Mouse (Mus musculus) regulatory T cell (primary cell): Measurements from ENCODE around the gene C2cd2.

Source experiments
- in situ Hi-C: fragments of 300-600 bp; cut with MboI, MseI; formaldehyde crosslinking; loops from one replicate; pipeline ENCODE4 v1.15.1; 2025; ENCODE audit warnings: high pct_unique_total_duplicates

C2cd2 gene

GRCm38 (mm10) chr16:97950061-97950460 lies 12.3 kb downstream of the C2cd2 start:
- in situ Hi-C loops = no loop called here

DNA sequence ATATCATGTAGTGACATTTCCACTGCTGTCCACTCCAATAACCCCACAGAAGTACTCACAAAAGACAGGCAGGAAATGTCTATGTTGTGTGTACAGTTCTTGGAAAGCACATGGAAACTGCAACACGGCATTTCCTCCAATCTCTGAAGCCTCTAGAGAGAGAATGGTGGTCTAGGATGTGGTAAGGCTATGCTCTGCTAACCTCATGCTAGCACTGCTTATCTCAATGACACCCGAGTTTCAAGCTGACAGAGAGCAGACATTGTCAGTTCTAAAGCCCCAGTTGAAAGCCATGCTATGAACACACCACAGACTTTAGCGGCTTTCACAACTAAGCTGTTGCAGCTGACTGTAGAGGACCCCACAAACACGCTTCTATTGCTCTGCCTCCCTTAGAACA lies 13.6 kb downstream of the C2cd2 start:
- in situ Hi-C loops = loop anchor here (5.0 kb wide), 1 partner anchor 73 kb away; no protein-coding TSS in a partner anchor

DNA sequence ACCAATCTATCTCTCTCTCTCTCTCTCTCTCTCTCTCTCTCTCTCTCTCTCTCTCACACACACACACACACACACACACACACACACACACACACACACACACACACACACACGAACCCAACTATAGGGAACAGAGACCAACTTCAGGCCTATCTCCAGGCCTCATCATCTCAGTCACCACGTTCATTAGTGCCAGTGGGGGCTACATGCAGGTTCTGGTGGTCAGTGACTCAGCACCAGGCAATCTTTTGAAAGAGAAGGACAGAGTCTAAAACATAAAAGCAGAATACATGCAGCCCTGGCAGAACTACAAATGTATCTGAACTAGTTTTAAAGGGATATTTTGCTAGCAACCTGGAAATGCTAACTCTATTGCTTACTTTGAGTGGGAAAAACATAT lies 15.4 kb downstream of the C2cd2 start:
- in situ Hi-C loops = loop anchor here (5.0 kb wide), 1 partner anchor 75 kb away; no protein-coding TSS in a partner anchor

DNA sequence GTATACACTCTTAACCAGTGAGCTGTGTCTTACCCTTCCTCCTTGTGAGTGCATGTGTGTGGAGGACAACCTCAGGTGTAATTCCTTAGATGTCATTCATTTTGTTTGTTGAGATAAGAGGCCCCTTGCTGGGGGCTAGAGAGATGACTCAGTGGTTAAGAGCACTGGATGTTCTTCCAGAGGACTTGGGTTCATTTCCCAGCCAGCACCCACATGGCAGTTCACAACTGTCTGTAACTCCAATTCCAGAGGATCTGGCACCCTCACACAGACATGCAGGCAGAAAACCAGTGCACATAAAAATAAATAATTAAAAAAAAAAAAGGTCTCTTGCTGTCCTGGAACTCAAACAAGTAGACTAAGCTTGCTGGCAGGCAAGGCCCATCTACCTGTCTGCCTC lies 20.6 kb downstream of the C2cd2 start:
- in situ Hi-C loops = no loop called here

- in situ Hi-C loops = no loop called here
These were observed 21.9 kb downstream of the C2cd2 start for GRCm38 (mm10) chr16:97940471-97940973.

GRCm38 (mm10) chr16:97935815-97936214 lies 26.6 kb downstream of the C2cd2 start:
- in situ Hi-C loops = no loop called here

DNA sequence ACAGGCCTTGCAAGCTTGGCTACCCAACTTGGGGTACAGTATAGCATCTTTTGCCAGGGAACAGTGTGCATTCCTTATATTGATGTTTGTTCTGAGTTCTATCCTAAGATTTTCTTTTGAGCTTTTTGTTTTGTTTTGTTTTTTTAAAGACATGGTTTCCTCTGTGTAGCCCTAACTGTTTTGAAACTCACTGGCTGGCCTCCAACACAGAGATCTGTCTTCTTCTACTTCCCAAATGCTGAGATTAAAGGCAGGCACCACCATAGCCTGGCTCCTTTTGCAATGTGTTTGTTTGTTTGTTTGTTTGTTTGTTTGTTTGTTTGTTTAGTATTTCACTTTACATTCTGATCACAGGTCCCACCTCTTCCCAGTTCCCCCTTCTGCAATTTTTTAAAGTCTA lies 32.2 kb downstream of the C2cd2 start:
- in situ Hi-C loops = no loop called here

GRCm38 (mm10) chr16:97929520-97929919 lies 32.9 kb downstream of the C2cd2 start:
- in situ Hi-C loops = no loop called here

DNA sequence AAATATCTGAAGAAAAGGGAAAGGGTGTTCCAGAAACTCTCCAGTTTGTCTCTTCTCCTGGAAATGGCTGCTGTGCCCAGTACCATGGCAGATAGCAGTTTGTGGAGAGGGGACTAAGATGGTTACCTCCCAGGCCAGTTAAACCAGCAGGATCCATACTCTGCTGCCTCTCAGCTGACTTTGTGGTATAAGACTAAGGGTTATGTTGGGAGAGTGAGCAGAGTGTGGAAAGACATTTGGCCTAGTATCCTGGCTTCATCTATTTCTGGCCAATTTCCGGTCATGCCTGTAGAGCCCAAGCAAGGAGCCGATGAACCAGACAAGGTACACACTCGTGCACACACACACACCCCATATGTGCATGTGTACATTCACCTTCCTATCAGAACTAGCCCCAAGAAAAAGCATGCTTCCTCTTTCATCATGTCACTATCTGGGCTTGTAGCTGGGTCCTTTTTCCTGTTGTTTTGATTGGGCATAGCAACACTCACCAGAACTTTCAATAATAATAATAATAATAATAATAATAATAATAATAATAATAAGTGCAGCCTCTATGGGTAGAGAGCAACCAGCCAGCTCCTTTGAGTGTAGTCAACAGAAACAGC lies 35.0 kb downstream of the C2cd2 start:
- in situ Hi-C loops = no loop called here

DNA sequence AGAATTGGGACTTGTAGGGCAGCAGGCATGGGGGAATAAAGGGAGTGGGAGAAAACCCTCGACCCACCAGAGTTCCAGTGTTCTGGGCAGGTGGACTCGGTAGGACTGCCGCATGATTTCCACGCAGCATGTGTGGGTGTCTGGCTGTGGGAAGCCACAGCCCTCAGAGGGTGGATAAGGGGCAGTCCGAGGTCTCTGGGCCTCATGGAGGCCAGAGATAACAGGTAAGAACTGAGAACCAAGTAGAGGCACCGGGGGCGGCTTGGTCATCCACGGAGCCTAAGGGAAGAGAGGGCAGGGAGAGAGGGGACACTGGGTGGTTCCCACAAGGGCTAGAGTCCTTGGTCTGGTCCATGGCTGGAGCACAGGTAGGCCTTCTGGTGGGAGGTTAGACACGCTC lies 36.0 kb downstream of the C2cd2 start:
- in situ Hi-C loops = no loop called here

- in situ Hi-C loops = no loop called here
These were observed 36.6 kb downstream of the C2cd2 start for GRCm38 (mm10) chr16:97925760-97926159.

DNA sequence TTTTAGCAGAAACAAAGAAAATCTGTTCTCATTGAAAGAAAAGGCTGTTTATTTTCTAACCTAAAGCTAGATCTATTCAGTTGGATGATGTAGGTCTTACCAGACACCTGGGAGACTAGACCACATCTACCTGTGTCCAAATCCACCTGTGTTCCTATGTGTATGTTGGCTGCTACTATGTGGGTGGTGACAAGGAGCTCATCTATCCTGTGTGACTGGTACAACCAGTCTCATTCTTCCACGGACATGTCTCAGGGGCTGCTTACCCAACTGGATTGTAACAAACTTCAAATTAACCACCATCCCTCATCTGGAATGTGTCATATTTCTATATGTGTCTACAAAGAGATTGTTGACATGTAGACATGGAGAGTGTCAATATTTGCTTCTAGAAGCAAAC lies 38.7 kb downstream of the C2cd2 start:
- in situ Hi-C loops = no loop called here

GRCm38 (mm10) chr16:97922779-97923126 lies 39.6 kb downstream of the C2cd2 start:
- in situ Hi-C loops = no loop called here

GRCm38 (mm10) chr16:97921961-97922778 lies 40.2 kb downstream of the C2cd2 start:
- in situ Hi-C loops = no loop called here

GRCm38 (mm10) chr16:97920621-97921020 lies 41.8 kb downstream of the C2cd2 start:
- in situ Hi-C loops = no loop called here

DNA sequence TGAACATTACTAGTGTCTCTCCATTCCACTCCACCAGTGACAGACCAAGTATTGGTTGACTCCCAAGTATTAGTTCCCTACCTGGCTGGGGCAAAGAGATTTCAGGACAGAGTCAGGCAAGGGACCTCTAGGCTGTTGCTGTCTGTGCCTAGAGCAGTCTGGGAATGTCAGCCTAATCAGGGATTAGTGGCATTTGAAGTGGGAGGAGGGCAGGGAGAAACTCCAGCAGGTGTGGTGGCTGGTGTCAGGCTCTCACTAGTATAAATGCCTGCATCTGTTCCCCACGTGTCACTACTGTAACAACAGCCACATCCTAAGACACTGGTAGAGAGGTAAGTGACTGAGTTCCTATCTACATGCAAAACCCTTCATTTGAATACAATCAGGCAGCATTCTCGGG lies 42.6 kb downstream of the C2cd2 start:
- in situ Hi-C loops = loop anchor here (5.0 kb wide), 1 partner anchor 38 kb away; no protein-coding TSS in a partner anchor

DNA sequence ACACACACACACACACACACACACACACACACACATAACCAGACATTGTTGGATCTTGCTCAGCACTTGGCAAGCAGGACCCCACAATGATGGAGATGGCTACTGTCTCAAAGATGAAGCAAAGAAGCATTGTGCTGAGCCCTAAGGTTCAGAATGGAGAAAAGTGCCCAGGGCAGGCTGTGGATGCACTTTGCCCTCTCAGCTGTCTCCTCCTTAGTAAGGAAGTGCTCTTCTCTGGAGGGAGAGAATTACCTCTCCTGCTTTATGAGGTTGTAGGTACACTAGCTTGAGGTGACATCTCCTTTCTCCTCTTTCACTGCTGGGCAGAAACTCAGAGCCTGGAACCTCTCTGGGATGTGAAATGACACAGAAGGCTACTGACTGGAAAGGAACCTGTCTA lies 49.5 kb downstream of the C2cd2 start:
- in situ Hi-C loops = no loop called here

- in situ Hi-C loops = no loop called here
These were observed 53.0 kb downstream of the C2cd2 start for GRCm38 (mm10) chr16:97909356-97909755.

GRCm38 (mm10) chr16:97907496-97907895 lies 54.9 kb downstream of the C2cd2 start:
- in situ Hi-C loops = no loop called here

DNA sequence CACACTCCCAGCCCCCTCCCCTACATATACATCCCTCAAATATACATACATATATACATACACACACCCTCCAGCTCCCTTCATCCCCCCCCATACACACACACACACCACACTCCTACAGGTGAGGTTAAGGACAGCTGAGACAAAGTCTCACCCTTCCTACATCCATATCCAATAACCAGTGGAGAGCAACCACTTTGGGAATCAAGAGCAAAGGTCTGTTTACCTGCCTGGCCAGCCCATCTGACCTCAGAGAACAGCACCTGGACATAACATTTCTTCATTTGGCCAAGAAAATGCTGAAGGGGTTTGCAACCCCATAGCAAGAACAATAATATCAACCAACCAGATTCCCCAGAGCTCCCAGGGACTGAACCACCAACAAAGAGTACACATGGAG lies 56.1 kb downstream of the C2cd2 start:
- in situ Hi-C loops = no loop called here

- in situ Hi-C loops = no loop called here
These were observed 56.9 kb downstream of the C2cd2 start for GRCm38 (mm10) chr16:97905449-97905991.

- in situ Hi-C loops = no loop called here
These were observed 58.4 kb downstream of the C2cd2 start for GRCm38 (mm10) chr16:97904035-97904434.
